Mouse (Mus musculus) adrenal gland, adult 8-10 months (tissue): ENCODE results near the gene Hspbp1. TPM values are rescaled to one million over a fixed set of nuclear protein-coding genes. Genes with fewer than 3 reads are reported as not detected.

Experiments used
- DNase-seq: peaks from one replicate; pipeline ENCODE4 v3.0.0; 2022
- total RNA-seq, 4 experiments: library from RNA; stranded (reverse); gene quantifications; 2 replicates each; pipeline ENCODE4 v1.2.4; 2022

Gene Hspbp1
- total RNA-seq, 4 experiments from 2014 or later, result 43.1 to 66.5 (median 50.5) TPM

DNA sequence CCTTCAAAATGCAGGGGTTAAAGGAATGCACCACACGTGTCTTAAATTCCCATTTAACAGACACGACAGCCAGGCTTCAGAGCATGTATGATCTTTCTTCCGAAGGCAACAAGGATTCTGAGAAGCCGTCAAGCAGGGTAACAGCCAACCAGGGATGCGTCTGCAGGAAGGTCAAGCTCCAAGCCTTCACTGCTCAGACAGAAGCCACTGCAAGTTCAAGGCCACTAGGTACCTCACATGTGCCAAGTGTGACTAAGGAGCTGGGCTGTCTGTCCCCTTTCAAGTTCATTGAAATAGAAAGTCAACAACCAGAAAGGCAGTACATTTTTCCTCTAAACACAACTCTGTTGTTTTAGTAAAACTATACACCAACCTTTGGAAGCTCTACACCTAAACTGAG is 18.0 kb downstream of the Hspbp1 start:
- DNase-seq, result peak; percentile 69

DNA sequence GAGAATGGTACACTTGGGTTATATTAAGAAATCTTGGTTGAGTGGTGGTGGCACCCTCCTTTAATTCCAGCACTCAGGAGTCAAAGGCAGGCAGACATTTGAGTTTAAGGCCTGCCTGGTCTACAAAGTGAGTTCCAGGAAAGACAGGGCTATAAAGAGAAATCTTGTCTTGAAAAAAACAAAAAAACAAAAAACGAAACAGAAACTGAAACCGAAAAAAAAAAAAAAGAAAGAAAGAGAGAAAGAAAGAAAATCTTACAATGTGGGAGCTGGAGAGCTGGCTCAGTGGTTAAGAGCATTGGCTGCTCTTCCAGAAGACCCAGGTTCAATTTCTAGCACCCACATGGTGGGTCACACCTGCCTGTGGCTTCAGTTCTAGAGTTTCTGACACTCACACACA is 21.1 kb downstream of the Hspbp1 start:
- no peak for DNase-seq

DNA sequence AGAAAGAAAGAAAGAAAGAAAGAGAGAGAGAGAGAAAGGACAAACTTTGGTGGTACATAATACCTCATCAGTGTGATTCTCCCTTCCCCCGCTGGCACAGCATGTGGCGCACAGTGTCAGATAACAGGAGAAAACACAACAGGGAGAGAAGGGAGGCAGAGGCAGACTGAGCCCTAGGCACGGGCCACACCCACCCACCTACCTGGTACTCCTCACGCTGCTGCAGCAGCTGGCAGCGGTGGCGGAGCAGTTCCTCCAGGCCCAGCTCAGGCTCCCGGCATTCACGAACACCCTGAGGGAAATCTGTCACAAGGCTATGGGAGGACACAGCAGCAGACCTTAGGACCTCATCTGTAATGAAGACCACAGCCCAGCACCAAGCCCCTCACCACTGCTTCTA is 21.7 kb downstream of the Hspbp1 start:
- DNase-seq, result no peak

DNA sequence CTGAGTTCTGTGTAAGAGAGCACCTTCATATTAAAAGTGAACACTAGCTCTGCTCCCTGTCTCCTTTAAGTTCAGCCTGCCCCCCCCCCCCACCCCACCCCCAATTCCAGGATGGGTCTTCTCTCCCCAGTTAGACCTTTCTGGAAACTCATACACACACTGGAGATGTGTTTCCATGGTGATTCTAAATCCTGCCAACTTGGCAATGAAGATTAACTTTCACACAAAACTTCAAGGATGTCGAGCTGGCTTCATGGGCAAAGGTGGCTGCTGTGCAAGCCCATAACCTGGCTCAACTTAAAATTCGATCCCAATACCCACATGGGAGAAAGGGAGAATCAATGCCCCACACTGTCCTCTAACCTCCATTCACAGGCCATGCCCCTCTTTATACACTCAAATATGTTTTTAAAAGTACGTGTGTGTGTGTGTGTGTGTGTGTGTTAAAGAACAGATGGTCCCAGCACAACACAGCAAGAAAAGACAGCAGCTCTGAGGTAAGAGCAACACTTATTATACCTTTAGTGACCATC is 24.9 kb downstream of the Hspbp1 start:
- DNase-seq, result no peak

DNA sequence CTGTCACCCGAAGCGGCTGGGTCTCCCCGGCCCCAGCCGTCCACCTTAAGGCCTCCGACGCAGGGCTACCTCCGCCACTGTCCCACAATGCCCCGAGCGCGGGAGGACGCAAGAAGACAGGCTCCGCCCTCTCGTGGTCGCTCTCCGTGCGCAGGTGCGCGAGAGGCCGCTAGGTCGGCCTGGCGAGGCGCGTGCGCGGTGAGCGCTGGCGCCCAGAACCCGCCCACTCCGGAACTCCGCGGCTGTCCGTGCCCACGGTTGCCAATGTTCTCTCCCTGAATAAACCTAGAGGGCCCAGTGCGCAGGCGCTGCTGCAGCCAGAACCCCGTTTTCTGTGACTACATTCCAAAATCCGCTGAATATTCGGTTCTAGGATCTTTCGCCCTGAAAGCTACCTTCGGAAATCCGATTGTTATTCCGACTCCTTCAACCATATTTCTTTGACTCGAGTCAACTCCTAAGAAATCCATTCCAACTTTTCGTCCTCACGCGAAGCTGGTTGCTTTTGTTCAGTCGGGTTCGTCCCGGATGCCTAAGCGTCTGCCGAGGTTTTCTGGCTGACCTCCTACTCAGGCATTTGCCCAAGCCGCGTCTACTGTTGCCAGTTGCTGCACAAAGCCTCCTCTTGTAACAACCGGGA is 25.8 kb downstream of the Hspbp1 start, which contains the start of gene Ppp6r1:
TSS of gene Ppp6r1 (minus strand) at position 108 of the 640 bp plus-strand sequence.
- DNase-seq, result peak; percentile 97

DNA sequence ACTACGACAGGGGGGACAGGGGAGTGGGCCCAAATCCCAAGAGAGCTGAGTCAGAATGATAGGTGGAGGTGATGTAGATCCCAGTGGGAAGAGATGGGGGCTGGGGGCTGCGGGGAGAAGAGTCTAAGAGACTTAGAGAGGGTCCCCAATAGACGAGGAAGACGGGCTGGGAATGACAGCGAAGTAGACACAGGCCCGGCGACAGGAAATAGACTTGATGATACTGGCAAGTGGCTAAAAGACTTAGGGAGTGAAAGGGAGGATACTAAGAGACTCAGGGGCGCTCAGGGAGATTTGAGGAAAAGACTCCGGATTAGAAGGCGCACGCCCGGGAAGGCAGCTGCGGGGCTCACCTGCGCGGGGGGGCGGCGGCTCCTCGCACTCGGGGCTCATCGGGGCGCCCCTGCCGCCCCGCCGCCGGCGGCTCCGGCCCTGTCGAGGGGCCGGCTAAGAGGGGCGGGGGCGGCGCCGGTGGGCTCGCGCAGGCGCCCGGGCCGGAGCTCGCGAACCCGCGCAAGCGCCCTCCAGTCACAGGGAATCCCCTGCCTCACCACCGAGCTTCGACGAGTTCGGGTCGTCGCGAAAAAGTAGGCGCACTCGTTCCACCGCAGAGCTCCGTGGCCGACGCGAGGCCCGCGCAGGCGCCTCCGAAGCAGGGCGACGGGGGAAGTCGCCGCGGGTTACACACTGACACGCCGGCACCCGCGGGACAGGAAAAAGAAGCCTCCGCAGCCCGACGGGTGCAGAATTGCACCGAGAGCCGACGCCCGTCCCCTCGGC is 26.6 kb downstream of the Hspbp1 start:
- no peak for DNase-seq

DNA sequence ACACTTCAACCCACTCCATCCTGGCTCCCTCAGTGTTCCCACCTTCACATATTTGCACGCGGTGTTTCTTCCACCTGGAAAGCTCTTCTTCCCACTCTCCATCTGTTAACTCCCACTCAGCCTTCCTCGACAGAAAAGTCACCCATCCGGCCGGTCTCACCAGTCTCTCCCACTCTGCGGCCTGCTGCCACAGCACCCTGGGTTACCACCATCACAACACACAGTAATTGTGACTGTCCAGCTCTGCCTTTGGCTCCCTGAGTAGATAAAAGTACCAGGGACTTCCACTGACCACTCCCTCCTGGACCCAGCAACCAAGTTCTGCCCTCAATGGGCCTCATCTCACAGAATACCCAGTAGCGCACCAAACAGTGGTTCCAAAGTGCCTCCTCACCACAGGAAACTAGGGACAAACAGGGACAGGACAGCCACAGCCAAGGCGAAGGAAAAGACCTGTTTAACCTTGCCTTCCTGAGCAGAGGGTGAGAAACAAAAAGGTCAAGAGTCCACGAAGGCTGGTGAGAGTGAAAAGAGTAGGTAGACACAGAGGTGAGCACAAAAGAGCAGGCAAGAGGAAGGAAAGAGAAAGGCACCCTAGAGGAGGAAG is 27.2 kb downstream of the Hspbp1 start:
- no peak for DNase-seq

DNA sequence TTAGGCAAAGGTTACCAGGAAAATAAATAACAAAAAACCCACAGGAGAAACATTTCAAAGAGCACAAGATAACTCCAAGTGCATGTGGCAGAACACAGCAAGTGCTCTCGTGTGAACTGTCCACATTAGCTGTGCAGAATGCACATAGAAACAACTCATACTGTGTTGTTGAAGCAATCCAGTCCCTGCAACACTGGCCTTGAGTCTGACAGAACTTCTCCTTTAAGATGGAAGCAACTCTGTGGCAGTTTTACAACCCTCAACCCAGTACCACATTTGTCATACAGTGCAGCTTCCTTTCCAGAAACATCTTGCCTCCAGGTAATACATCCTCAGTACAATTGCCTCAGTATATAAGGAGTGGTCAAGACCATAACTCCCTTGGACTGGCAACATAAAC is 28.1 kb downstream of the Hspbp1 start:
- DNase-seq, result no peak

DNA sequence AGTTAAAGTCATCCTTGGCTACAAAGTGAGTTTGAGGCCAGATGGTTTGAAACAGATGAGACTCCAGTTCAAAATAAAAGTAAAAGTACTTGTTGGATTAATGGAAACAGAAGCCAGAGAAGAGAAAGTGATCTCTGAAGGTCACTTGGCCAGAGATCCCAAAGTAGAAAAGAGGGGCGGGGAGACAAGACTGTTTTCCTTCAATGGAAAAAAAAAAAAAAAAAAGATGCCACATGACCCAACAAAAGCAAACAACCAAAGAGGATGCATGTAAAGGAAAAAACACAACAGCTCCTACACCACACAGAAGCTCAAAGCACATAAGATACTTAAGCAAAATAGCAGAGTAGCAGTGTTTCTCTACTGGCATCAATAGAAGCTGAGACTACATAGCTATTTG is 29.0 kb downstream of the Hspbp1 start:
- DNase-seq, result no peak

DNA sequence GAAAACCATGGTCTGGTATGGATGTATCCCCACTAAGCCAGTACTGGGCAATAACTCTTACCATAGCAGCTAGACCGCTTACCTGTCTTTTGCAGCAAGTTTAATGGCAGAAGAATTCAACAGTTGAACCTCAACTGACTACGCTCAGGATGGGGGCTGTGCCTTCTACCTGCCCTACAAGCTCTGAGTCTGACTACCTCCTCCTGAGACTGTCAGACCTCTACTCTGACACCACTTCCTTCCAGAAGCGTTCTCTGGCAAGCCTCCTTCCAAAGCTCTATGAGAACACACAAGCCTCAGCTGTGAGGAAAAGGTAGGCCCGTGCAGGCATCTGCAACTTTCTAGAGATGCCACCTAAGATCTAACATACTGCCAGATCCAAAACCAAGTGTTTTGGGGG is 29.5 kb downstream of the Hspbp1 start:
- DNase-seq, result no peak

DNA sequence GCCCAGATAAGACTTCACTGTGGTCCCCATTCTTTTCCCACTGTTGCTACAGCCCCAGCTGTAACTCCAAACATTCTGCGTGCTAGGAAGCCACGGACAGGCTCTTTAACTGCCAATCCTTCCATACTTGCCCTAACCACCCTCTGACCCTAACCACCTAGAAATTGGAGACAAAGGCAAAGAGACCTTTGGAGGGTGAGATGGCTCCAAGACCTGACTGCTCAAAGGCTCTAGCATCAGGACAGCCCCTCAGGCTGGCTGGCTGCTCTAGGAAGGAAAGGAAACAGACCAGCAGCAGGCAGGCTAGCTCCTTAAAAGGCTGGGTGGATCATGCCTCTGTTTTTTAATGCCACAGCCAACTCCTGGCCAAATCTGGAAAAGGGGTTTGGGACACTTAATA is 30.6 kb downstream of the Hspbp1 start:
- no peak for DNase-seq

DNA sequence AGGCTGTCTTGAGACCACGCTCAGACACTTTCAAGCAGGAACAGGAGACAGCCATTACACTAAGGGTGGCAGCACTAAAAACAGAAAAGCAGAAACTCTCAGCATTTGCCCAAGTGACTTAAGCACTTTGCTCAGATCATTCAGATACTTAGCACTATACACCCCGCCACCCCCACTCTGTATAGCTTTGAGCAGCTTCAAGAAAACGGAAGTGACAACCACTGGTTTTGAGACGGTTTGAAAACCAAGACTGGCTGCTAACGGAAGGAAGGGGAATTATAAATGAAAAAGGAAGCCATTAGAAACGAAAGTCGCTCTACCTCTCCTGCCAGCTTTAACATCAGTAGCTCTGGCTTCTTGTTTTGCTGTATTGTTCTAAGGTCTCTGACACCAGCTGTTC is 31.1 kb downstream of the Hspbp1 start:
- DNase-seq, result no peak

DNA sequence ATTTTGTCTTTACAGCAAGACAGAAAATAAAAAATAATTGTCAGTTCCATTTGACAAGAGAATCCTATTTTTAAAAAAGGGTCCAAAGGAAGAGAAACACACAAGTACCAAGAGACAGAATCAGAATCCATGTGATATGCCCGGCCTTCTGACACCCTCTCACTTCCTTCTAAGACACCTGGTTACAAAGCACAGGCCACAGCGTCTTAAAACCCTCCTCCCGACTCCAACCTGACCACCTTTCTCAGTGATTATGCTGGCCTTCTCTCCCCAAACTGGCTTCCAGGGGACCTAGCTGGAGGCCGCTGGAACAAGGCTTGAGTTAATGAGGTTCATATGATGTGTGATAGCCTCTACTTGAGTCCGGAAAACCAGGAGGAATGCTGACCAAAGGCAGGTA is 31.5 kb downstream of the Hspbp1 start:
- DNase-seq, result no peak

DNA sequence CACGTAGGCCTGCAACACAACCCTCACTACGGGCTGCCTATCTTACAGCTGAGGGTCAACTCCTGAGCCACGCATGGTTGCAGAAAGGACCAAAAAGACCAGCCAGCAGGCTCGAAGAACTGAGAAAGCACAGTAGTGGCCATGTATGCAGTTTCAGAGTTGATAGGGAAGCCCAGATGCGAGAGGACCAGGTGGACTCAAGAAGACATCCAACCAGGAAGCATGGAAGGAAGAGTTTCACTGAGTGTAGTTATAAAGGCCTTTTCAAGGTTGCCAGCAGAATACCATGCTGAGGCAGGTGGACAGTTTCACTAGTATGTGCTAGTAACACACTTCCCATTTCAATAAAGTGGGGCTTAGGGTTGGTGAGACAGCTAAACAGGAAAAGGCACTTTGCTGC is 32.1 kb downstream of the Hspbp1 start:
- DNase-seq, result no peak

DNA sequence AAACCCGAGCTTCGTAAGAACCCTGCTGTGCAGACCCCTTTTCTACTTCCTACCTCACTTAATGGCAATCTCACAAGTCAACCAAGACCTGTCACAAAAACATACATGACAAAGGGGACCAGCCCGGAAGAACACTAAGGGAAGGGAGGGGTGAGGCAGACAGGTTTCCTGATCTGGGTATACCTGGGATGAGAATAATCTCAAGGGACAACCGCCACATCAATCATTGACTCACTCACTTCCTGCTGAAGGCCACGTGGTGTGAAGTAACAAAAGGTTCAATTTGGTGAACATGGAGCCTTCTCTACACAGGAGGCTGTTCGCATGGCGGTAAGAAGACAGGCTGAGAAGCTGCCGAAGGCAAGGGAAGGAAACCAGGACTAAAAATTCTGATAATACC is 33.3 kb downstream of the Hspbp1 start:
- DNase-seq, result no peak

DNA sequence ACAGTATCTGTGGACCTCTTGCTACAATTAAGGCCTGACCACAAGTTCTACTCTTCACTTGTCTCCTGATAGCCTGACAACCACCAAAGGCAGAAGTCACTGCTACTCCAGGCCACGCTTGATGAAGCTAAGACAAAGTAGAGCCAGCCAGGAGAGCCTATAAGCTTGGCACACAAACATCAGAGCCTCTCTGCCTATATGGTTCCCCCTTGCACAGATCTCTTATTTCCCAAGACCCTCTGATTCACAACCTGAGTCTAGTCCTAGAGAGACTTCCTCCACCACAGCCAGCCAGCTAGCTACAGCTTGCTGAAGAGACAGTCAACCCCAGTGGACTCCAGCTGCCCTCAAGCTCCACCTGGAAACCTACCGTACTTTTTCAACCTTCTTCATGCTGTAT is 36.9 kb downstream of the Hspbp1 start:
- no peak for DNase-seq

DNA sequence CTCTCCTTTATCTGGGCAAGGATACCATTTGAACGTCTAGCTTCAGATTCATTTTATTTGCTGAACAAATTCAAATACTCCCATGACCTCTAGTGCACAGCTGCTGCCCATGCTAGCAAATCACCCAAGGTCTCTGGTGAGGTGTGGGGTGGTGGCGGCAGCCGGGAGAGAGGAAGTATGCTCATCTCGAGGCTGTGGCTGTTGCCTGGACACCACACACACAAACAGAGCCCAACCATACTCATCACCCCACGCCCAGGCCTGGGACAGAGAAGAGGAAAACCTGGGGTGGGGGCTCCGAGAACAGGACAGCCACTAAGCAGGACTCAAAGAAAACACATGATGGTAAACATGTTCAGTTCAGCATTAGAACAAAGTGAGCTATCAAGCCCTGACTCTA is 37.6 kb downstream of the Hspbp1 start:
- DNase-seq, result peak; percentile 47

DNA sequence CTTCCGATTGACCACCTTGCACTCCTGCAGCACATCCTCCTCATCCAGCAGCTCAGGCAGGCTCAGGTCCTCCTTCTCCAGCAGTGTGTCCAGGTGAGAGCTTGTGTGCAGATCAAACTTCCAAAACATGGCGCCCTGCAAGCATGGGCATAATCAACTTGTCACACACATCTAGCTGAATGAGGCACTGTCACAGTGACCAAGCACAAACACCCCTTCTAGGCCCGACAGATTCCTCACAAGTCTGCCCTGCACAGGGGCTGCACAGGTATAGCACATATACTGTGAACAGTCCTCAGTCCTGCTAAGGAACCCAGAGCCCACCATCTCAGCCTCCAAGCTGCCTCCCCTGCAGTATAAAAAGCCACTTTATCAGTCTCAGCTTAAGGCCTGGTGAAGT is 38.1 kb downstream of the Hspbp1 start:
- DNase-seq, result no peak

DNA sequence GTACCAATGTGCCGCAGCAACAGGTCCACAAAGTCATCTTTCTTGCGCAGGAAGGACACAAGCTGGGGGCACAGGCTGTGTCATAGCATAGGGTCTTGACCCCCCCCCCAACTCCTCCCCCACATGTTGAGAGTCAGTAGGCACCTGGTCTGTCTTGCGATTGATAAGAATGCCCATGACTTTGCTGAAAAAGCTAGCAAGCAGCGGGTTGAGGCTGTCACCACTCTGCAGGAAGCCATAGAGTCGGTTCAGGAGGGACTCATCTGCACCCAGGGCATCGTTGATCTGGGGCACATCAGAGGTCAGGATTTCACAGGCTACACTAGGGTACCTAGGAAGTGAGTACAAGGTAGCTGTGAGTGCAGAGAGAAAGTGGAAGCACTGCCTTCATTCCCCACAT is 41.6 kb downstream of the Hspbp1 start:
- no peak for DNase-seq

DNA sequence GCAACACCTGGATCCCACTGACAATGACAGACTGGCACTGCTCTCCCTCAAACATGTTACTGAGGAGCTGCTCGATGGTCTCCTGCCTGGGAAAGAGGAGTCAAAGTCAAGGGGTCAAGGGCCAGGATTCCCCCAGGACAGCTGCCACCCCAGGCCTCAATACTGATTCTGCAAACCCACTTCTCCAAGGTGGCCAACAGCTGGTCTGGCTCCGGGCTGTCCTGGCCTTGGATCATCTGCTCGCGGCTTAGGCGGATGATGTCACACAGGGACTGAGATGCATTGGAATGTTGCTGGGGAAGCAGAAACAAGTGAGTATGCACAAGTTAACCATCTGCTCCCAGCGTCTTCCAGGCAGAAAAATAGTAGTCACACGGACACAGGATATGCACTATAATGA is 42.9 kb downstream of the Hspbp1 start:
- DNase-seq, result no peak

DNA sequence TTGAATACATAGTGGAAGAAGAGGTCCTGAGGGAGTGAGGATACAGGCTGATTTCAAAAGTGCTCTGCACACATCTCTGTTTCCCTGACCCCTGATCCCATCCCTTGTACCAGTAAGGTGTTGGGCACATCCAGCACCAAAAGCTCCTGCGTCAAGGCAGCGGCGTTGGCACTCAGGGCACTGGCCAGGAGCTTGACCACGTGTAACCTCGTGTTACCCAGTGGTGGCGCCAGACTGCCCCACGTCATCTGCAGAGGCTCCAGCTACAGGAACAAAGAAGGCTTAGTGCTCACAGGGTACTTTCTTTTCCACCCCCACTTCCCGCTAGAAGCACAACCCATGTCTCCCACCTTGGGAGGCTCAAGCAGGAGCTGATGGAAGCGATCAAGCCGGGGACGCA is 43.7 kb downstream of the Hspbp1 start:
- no peak for DNase-seq

DNA sequence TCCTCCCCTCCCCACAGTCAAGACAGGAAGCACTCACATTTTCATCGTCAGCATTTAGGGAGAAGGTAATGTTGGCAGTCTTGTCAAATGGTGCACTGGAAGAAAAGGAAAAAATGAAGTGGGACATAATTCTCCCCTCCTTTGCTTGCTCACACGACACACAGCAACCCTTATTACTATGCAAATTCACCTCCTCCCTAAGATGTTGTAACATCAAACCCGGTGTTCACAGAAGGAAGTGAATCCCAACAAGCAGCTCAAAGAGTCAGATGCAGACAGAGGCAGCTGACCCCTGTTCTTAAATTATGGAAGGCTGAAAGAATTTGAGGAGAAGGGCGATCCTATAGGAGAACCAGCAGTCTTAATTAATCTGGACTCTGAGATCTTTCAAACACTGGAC is 48.7 kb downstream of the Hspbp1 start:
- no peak for DNase-seq

DNA sequence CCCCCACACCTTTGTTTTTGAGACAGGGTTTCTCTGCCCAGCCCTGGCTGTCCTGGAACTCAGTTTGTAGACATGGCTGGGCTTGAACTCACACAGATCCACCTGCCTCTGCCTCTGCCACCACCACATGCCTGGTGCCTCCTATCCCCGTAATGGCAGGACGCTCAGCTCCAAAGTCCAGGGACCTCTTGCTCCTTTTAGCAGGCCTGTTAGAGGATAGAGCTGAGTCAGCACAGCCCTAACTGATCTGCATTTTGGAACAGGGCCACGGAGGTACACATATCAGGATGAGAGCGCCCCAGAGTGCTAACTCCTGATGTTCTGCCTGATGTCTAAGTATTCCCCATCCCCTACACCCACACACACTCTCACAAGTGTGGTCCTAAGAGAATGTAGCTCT is 53.8 kb downstream of the Hspbp1 start, which contains the start of gene Tmem86b:
TSS of gene Tmem86b (minus strand) at position 392 of the 400 bp plus-strand sequence.
- no peak for DNase-seq

DNA sequence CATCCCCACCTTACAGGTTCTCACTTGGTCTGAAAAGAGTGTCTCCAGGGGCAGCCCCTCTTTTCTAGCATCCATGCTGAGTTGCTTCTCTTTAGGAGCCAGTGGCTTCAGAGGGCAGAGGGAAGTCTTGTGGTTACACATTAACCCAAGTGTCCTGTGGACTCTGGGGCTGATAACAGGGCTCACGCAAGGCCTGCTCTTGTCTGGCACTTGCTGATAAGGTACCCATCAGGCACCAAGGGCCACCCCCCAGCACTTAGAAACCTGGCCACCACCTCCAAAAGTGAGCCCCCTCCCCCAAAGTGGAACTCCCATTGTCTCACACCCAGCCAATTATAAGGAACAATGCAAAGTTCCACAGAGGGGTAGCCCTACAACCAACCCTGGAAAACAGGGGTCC is 54.7 kb downstream of the Hspbp1 start:
- no peak for DNase-seq
